Mouse (Mus musculus) lung, adult 2 months (tissue): ENCODE measurements around the gene Fcamr.

Experiments used
- CTCF ChIP-seq: fragments of 200-500 bp; IDR thresholded peaks from 2 replicates; pipeline ENCODE4 v1.5.1; 2011; ENCODE audit warnings: mild to moderate bottlenecking, low read length, control low read depth; ENCODE audit not compliant: insufficient read depth
- POLR2A ChIP-seq: fragments of 200-500 bp; IDR thresholded peaks from 2 replicates; pipeline ENCODE4 v1.6.1; 2011; ENCODE audit warnings: low read depth, mild to moderate bottlenecking, control low read depth, low read length, borderline replicate concordance; ENCODE audit errors: extremely low read depth

GRCm38 (mm10) chr1:130850405-130850804 is 49.7 kb downstream of the Fcamr start:
- TF ChIP-seq CTCF (no peak), POLR2A (no peak)
